Mouse (Mus musculus) c-Kit-positive CD71-positive TER-119-negative erythroid progenitor cells, embryonic 14.5 days (primary cell): ENCODE results near the gene Glrx5.

Experiments used
- DNase-seq: peaks from one replicate; pipeline ENCODE4 v3.0.0-alpha.2; 2013; ENCODE audit warnings: low read depth

The Glrx5 gene

DNA sequence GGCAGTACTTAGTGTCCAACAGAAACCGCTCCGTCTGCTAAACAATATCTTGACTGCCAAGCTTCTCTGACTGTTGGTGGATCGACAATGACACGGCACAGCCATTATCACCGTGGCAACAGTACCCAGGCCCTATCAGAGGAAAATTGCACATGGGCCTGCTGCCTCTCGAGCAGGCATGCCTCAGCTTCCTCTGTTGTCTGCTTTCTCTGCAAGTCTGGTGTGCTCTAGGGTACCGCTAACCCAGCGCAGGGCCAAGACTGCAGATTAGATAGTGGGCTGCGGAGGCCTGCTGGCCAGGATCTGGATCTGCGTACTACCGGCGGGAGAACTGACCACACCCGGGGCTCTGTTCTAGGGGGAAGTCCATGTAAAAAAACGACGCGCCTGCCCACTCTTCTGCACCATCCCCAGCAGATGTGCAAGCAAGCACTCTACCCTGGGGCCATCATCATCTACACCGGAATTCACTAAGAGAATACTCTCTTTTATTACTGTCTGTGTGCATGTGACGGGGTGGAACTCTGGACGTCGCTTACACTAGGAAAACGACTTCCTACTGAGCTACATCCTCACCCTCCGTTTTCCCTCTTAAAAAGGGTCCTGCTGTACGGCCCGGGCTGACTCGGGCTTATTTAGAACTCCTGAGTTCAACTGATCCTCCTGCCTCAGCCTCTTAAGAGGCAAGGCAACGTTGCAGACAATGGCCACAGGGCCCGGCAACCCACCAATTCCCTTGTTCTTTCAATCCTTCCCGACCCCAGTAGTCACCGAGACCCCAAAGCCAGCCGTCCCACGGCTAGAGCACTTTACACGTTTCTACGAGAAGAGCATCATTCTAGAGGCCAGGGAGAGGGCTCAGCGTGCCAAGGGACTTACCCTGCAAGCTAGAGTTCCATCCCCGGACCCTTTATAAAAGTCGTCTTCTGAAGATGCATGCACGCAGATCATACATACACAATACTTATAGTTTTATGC, 1.1 kb upstream of the Glrx5 start:
- DNase-seq, result no peak

DNA sequence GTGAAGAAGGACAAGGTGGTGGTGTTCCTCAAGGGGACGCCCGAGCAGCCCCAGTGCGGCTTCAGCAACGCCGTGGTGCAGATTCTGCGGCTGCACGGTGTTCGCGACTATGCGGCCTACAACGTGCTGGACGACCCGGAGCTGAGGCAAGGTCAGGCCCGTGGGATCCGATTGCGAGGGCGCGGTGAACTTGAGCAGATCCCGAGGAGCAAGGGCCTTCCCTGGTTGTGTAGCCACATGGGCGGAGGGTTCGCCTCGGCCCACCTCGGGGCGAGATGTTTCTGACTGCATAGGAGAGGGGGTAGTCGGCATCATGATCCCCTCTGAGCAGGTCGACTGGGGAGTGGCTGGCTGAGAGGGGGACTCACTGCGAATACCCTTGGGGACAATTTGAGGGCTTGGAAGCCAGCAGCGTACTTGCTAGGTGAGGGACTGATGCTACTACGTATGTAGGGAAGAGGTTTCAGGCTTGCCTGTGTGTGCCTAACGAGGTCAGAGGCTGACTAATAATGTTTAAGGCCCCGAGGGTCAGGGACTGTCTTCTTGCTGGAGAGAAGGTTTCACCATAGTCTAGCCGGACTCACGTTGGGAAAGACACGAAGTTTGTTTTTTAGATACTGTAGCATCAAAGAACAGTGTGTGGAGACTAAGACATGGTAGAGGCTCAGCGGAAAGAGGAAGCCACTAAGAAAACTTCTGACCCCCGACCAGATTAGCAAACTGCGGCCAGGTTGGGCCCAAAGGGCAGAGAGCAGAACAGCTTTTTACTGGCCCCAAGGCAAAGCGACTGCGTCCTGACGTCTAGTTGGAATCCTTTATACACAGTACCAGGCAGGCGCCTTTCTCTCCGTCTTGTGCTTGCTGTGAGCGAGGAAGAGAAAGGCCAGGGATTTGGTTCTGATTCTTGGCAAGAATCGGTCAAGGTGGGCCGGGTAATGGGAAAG, 616 bp downstream of the Glrx5 start:
- no peak for DNase-seq

- DNase-seq, result no peak
Observed at GRCm38 (mm10) chr12:105034130-105034769, 1.8 kb downstream of the Glrx5 start.

GRCm38 (mm10) chr12:105038211-105038610, 5.7 kb downstream of the Glrx5 start:
- no peak for DNase-seq

GRCm38 (mm10) chr12:105038918-105039317, 6.4 kb downstream of the Glrx5 start:
- DNase-seq, result no peak

DNA sequence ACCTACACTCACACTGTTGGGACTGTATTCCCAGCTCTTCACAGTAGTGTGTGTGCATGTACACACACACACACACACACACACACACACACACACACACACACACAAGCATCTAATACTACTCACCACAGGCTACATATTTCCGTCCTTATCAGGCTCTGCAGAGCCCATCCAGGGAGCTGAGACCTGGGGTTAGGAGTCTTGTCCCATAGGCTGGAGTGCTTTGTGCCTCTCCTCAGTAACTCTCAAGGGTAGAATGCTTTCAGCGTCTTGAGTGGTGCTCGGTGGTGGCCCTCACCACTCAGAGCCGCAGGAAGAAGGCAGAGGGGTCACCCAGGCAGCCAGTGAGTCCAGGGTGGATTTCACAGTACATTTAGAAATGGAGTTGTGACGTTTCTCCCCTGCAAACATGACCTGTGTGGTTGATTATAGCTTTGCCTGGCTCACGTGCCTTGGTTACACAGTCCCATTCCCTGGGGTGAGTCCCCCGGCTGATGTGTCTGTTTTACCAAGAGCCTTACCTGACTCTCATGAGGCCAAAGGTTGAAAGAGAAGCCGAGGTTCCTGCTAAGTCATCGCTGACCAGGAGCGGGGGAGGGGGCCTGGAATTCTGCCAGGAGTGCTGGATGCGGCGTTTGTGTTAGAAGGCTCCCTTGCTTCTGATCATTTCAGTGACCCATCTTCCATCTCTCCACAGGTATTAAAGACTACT, 7.2 kb downstream of the Glrx5 start:
- no peak for DNase-seq

GRCm38 (mm10) chr12:105040950-105041349, 8.5 kb downstream of the Glrx5 start:
- no peak for DNase-seq

GRCm38 (mm10) chr12:105043081-105043480, 10.6 kb downstream of the Glrx5 start:
- no peak for DNase-seq

DNA sequence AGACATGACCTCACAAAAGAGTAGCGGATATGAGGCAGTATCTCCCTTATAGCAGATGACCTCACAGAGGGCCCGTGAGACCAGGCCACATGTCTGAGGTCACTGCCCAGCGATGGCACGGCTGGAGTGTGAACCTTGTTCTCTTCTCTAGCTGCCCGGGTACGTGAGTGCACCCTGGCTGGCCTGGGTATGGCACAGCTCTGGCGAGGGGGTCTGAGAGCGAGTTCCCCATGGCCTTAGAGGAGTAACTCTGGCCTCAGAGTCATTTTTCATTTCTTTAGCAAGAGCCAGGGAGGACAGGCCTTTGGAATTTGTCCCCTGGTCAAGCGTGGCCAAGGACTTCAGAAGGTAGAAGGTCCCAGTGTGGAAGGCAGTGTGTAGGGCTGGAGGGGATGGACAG, 12.3 kb downstream of the Glrx5 start:
- DNase-seq, result no peak

- no peak for DNase-seq
Observed at GRCm38 (mm10) chr12:105048301-105048863, 15.9 kb downstream of the Glrx5 start.

GRCm38 (mm10) chr12:105049813-105050212, 17.3 kb downstream of the Glrx5 start:
- DNase-seq, result no peak

- DNase-seq, result no peak
Observed at GRCm38 (mm10) chr12:105050898-105051297, 18.4 kb downstream of the Glrx5 start.

- DNase-seq, result no peak
Observed at GRCm38 (mm10) chr12:105054041-105054440, 21.6 kb downstream of the Glrx5 start.

DNA sequence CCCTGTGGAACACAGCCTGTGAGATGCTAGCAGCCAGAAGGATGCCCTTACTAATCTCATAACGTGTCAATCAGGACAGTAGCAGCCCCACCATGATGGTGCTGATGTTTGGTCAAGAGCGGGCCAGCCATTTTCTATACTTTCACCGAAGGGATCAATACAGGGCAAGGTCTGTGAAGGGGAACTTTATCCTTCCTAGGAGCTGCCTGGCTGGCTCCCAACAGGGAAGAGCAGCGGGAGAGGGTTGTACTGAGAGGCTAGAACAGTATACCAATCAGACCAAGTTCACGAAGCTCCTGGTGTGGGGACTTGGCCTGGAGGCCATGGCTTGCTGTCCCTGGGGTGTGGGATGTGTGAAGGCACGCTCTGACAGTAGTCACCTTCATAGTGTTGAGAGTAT, 22.8 kb downstream of the Glrx5 start:
- DNase-seq, result no peak

DNA sequence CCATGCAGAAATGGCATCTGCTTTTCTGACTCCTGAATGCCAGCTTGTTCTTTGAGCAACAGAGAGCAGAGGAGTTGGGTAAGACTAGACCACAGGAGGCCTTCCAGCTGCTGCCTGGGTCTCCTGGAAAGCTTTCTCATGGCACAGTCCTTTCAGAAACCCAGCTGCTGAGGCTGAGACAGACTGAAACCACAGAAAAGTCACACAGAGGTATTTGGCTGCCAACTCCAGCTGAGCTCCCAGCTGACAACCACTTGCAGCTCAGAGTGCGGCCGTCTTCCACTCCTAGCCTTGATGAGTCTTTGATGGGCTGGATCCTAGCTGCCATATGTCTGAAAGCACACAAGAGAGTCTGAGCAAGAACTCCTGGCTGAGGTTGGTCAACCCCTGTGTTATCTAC, 27.5 kb downstream of the Glrx5 start:
- DNase-seq, result no peak

DNA sequence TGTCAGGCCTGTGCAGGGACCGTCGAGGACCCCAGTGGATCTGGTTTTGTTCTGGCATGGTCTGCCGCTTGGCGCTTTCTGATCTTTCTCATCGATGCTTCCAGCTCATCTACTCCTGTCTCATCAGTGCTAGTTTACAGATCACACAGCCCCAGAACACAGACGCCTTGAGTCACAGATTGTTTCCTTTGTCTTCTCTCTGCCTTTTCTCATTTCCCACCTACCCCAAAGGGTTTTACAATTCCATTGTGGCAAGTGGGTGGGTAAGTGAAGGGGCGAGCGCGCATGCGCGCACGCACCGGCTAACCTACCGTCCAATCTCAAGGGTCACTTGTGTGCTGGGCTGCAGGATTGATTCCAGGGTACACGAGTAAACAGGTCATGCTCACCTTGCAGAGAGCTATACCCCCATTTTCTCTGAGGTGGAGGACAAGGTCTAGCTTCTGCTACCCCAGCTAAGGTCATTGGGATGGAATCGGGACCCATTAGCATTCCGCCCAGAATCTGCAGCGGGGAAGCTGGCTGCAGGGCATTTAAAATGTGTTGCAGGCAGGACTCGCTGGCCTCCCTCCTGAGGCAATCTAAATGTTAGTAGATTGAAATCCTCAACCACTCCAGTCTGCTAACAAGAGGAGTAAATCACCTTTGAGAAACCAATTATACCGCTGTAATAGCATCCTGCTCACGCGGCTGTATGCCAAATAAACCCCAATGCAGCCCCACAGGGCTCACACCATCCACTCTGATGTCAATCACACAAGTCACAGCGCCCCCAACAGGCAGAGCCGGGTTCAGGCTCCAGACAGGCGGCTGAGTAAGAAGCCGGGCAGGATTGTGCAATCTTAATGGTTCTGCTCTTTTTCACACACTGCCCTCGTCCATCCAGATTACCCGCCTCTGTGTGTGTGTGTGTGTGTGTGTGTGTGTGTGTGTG, 31.0 kb downstream of the Glrx5 start:
- DNase-seq, result no peak

GRCm38 (mm10) chr12:105064168-105064567, 31.7 kb downstream of the Glrx5 start:
- no peak for DNase-seq

DNA sequence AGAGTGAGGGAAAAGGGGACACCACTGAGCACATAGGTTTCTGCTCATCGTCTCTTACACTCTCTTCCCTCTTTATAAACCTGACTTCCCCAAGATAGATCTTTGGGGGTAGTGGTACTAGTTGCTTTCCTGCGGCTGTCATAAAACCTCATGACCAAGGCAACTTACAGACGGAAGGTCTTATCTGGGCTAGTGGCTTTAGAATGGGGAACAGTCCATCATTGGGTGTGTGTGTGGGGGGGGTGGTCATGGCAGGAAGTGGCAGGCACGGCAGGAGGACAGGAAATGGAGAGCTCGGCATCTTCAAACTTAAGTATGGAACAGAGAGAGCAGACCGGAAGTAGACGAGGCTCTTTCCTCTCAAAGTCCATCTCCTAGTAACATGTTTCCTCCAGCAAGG, 32.6 kb downstream of the Glrx5 start:
- no peak for DNase-seq

DNA sequence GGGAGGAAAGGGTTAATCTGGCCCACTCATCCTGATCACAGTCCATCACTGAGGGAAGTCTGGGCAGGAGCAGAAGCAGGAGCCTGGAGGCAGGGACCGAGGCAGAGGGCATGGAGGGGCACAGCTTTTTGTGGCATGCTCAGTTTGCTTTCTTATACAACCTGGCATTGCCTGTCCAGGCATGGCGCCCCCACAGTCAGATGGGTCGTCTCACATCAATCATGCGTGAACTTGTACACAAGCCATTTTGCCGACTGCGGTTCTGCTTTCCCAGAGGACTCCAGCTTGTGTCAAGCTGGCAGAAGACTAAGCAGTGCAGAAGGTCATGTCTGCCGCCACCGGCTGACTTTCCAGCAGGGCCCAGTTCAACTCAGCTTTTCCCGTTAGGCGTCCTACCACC, 34.0 kb downstream of the Glrx5 start:
- no peak for DNase-seq

GRCm38 (mm10) chr12:105068911-105069310, 36.4 kb downstream of the Glrx5 start:
- DNase-seq, result no peak
